Mouse (Mus musculus) CD4-positive naive resting alpha-beta T cell, adult 57 days (primary cell): Measurements from ENCODE around the gene Zfp318. TPM values are rescaled to one million over a fixed set of nuclear protein-coding genes. Genes with fewer than 3 reads are reported as not detected.

Experiments used
- total RNA-seq: library from RNA; stranded (reverse); gene quantifications from one replicate; pipeline ENCODE4 v1.2.4, GENCODE M21; 2023

The Zfp318 gene
- 45.1 TPM for total RNA-seq

GRCm38 (mm10) chr17:46383294-46384060 is at the start of gene Zfp318:
TSS of gene Zfp318 (plus strand) at chr17:46383731.

GRCm38 (mm10) chr17:46428761-46429414 is 45.4 kb downstream of the Zfp318 start, which contains the start of gene Crip3:
TSS of gene Crip3 (plus strand) at chr17:46428926.

DNA sequence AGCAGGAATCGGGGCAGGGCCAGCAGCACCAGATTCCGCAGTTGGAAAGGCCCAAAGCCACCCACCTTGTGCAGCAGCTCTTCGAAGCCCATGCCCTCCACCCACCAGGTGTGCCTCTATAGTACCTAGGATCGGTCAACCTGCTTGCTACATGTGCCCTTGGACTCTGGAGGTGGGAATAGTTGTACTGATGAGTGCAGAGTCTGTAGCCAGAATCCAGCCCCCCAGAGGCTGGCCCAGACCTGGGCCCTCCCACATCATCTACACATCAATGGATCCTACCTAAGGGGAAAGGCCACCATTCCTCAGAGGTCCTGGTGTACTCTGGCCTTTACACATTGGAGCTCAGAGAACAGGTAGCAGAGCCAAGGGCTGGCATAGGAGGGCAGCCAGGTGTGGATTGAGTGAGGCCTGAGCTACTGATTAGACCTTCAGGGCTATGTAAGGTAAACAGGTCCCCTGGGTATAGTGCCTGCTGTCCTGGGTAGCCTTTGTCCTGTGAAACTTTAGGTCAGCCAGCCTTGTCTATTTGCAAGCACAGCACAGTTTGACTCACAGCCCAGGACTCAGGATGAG is 54.9 kb downstream of the Zfp318 start, which contains the start of gene Slc22a7:
Gene Slc22a7, minus strand, starts transcription at position 160 of the 576 bp plus-strand sequence.

Other genes with a start within 250 kb of the Zfp318 start
- not detected for gene Rsph9, start 239.5 kb upstream of the Zfp318 start, total RNA-seq
- gene Mad2l1bp, start 230.2 kb upstream of the Zfp318 start, total RNA-seq = 26.2 TPM
- gene Gtpbp2, start 222.7 kb upstream of the Zfp318 start, total RNA-seq = 174 TPM
- 13.6 TPM for gene Polh, start 181.1 kb upstream of the Zfp318 start, total RNA-seq
- gene Xpo5, start 180.9 kb upstream of the Zfp318 start, total RNA-seq = 36.9 TPM
- gene Polr1c, start 135.7 kb upstream of the Zfp318 start, total RNA-seq = 60.4 TPM
- 114 TPM for gene Yipf3, start 135.7 kb upstream of the Zfp318 start, total RNA-seq
- 2.2 TPM for gene Lrrc73, start 130.2 kb upstream of the Zfp318 start, total RNA-seq
- 55.2 TPM for gene Tjap1, start 100.7 kb upstream of the Zfp318 start, total RNA-seq
- gene Dlk2, start 86.3 kb upstream of the Zfp318 start, total RNA-seq = 0.44 TPM
- 19.1 TPM for gene Abcc10, start 55.4 kb upstream of the Zfp318 start, total RNA-seq
- gene Crip3, start 45.2 kb downstream of the Zfp318 start, total RNA-seq = not detected
- gene Slc22a7, start 54.7 kb downstream of the Zfp318 start, total RNA-seq = not detected
- 0.59 TPM for gene Ttbk1, start 103.9 kb downstream of the Zfp318 start, total RNA-seq
- gene Dnph1, start 113.0 kb downstream of the Zfp318 start, total RNA-seq = 0.83 TPM
- 15.0 TPM for gene Cul9, start 162.7 kb downstream of the Zfp318 start, total RNA-seq
- 84.8 TPM for gene Srf, start 172.4 kb downstream of the Zfp318 start, total RNA-seq
- 0.21 TPM for gene Ptk7, start 245.8 kb downstream of the Zfp318 start, total RNA-seq